In the genomic region with DNA sequence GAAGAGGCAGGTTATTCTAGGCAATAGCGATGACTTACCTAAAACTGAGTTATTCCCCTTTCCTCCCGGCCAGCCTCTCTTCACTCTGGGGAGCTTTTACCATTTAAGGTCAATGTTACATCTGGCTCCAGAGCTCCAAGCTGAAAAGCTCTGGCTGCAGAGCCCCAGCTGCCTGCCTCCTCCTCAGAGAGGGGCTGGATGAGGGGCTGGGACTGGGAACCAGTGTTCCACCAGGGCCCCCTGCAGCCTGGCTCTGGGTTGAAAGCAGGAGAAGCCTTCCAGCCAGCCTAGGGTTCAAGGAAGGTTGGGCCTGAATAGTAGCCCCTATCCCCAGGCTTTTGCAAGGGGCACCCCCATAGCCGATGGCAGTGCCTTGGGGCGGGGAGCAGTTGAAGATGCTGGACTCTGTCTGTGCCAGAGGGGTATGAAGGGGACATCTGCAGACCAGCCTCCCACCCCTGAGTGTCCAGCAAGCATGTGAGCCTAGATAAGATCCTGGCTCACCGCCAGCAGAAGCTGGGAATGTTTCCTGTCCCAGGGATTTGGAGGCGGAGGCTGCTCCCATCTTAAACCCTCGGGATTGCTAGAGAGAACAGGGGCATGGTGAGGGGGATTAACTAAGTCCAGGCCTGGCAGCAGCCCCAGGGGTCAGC, we compare ENCODE assay signal across 8 mouse cellular contexts. TPM values are rescaled to one million over a fixed set of nuclear protein-coding genes. Genes with fewer than 3 reads are reported as not detected.
DNase-seq lines count a peak whose midpoint lies in the region; ATAC-seq lines count a peak whose summit lies in the region.

A gene (minus strand): TSS at position 409 of the 653 bp plus-strand sequence.

- ATAC-seq in neural tube, embryonic 11.5 days (ENCODE audit: insufficient read depth, low FRiP score, low TSS enrichment), result no peak
- no peak; the same call in 1 of the 2 replicates for ATAC-seq in liver, embryonic 16.5 days (ENCODE audit: low read depth)
- ATAC-seq in stomach, embryonic 14.5 days (ENCODE audit: insufficient number of reproducible peaks, insufficient read depth, low FRiP score, low read depth), result peak; percentile 65

- 63% methylated on average over 7 of the region's 7 CpGs for WGBS in neural tube, embryonic 11.5 days
- WGBS in liver, embryonic 16.5 days (ENCODE audit: insufficient replicate concordance), result 53% methylated on average over 7 of the region's 7 CpGs
- 37% methylated on average over 7 of the region's 7 CpGs for WGBS in stomach, embryonic 14.5 days

- 0 out of 2 replicates have a peak within 1 kb of the TSS, but pooled peaks have one; percentile 27 for H3K27ac ChIP-seq in neural tube, embryonic 11.5 days (ENCODE audit: low read depth, low read length)
- H3K27ac ChIP-seq in liver, embryonic 16.5 days (ENCODE audit: low read length), result peak within 1 kb of the TSS; percentile 11
- peak within 1 kb of the TSS; percentile 94 for H3K27ac ChIP-seq in stomach, embryonic 14.5 days (ENCODE audit: low read length)

- no peaks in the 10 kb centered on the region for H3K9me3 ChIP-seq in neural tube, embryonic 11.5 days (ENCODE audit: control insufficient read depth, low read length)
- no peaks in the 10 kb centered on the region for H3K9me3 ChIP-seq in liver, embryonic 16.5 days (replicated peaks; ENCODE audit: control insufficient read depth, low read length)
- H3K9me3 ChIP-seq in stomach, embryonic 14.5 days (ENCODE audit: control insufficient read depth, low read depth, low read length), result no peaks in the 10 kb centered on the region

- H3K27me3 ChIP-seq in neural tube, embryonic 11.5 days (ENCODE audit: control insufficient read depth, insufficient read depth, low read length), result no peaks in the 10 kb centered on the region
- H3K27me3 ChIP-seq in liver, embryonic 16.5 days (ENCODE audit: control insufficient read depth, insufficient read depth, low read depth, low read length), result no peaks in the 10 kb centered on the region
- H3K27me3 ChIP-seq in stomach, embryonic 14.5 days (ENCODE audit: control insufficient read depth, insufficient read depth, low read length), result no peaks in the 10 kb centered on the region

- peak; percentile 37 for DNase-seq in neural tube, embryonic 11.5 days (ENCODE audit: low spot score)
- DNase-seq in neural tube, embryonic 10.5 days (ENCODE audit: extremely low spot score, low spot score), result no peak
- DNase-seq in heart, adult 18-20 months, result peak; percentile 79 to 83
- DNase-seq in kidney, adult 18-20 months, result peak; percentile 43
- DNase-seq in right cerebral cortex, postnatal 36 days (ENCODE audit: low spot score in 2 of 2), result no peak
- DNase-seq in frontal cortex, postnatal 25 days (ENCODE audit: low spot score in 2 of 2), result no peak

- no peak within 1 kb of the TSS for H3K4me3 ChIP-seq in neural tube, embryonic 11.5 days (ENCODE audit: low read depth, low read length)
- H3K4me3 ChIP-seq in liver, embryonic 16.5 days (ENCODE audit: low read depth, low read length), result no peak within 1 kb of the TSS
- H3K4me3 ChIP-seq in stomach, embryonic 14.5 days (ENCODE audit: low read depth, low read length), result peak within 1 kb of the TSS; percentile 29

- H3K4me2 ChIP-seq in neural tube, embryonic 11.5 days (ENCODE audit: low read depth), result no peak within 1 kb of the TSS
- no peak within 1 kb of the TSS for H3K4me2 ChIP-seq in liver, embryonic 16.5 days (ENCODE audit: low read depth, low read length)
- peak within 1 kb of the TSS; percentile 51 for H3K4me2 ChIP-seq in stomach, embryonic 14.5 days (replicated peaks; ENCODE audit: low read depth, low read length)

- H3K4me1 ChIP-seq in neural tube, embryonic 11.5 days (ENCODE audit: control insufficient read depth, insufficient read depth, low read length), result no peaks in the 10 kb centered on the region; the same call in 1 of the 2 replicates
- peaks cover 9% of the 10 kb centered on the region for H3K4me1 ChIP-seq in liver, embryonic 16.5 days (ENCODE audit: control insufficient read depth, low read depth, low read length)
- peaks cover 4% of the 10 kb centered on the region for H3K4me1 ChIP-seq in stomach, embryonic 14.5 days (ENCODE audit: control insufficient read depth, insufficient read depth, low read length)

- H3K9ac ChIP-seq in neural tube, embryonic 11.5 days (ENCODE audit: low read length), result no peak within 1 kb of the TSS; the same call in 1 of the 2 replicates
- no peak within 1 kb of the TSS for H3K9ac ChIP-seq in liver, embryonic 16.5 days (ENCODE audit: low read depth, low read length)
- no peak within 1 kb of the TSS; the same call in 1 of the 2 replicates for H3K9ac ChIP-seq in stomach, embryonic 14.5 days (replicated peaks; ENCODE audit: low read depth, low read length)

- no peaks in the 10 kb centered on the region for H3K36me3 ChIP-seq in neural tube, embryonic 11.5 days (ENCODE audit: control insufficient read depth, insufficient read depth, low read length)
- H3K36me3 ChIP-seq in liver, embryonic 16.5 days (ENCODE audit: control insufficient read depth, insufficient read depth), result no peaks in the 10 kb centered on the region
- no peaks in the 10 kb centered on the region for H3K36me3 ChIP-seq in stomach, embryonic 14.5 days (ENCODE audit: control insufficient read depth, insufficient read depth, low read length)

RNA-seq across cellular contexts. Expression of the gene that starts here (rescaled TPM):
- polyA plus RNA-seq in neural tube, embryonic 11.5 days (2014; fragmentation: Nextera tagmentation; extraction: Ambion mirVana), result 1.9 and 2.8 TPM in 2 replicates
- 10 to 100 TPM; 12.3 to 15.4 TPM for total RNA-seq in heart, adult 18-20 months (2021)
- polyA plus RNA-seq in liver, embryonic 16.5 days (2015; fragmentation: Nextera tagmentation; extraction: Ambion mirVana), result 4.3 and 4.4 TPM in 2 replicates
- 30.0 and 36.3 TPM in 2 replicates for polyA plus RNA-seq in stomach, embryonic 14.5 days (2014; fragmentation: Nextera tagmentation; extraction: Ambion mirVana)

Comparison
In these comparisons a context has a peak if more than half of its experiments do, and no peak if none do; other contexts are left out.
1. DNase-seq: peak in neural tube, embryonic 11.5 days (single experiment), heart, adult 18-20 months (2 of 2) and kidney, adult 18-20 months (single experiment); none in neural tube, embryonic 10.5 days (single experiment), right cerebral cortex, postnatal 36 days (0 of 2) and frontal cortex, postnatal 25 days (0 of 2).
2. H3K27ac ChIP-seq: peak in every context shown above with its lines; median percentile 94 in stomach, embryonic 14.5 days; 27 in neural tube, embryonic 11.5 days; 11 in liver, embryonic 16.5 days.